Mouse (Mus musculus) left cerebral cortex, adult 18-20 months (tissue): ENCODE results near the gene Golga1. TPM values are rescaled to one million over a fixed set of nuclear protein-coding genes. Genes with fewer than 3 reads are reported as not detected.

Experiments
- DNase-seq, 2 experiments: peaks; one replicate each; pipeline ENCODE4 v3.0.0; 2021 to 2022; ENCODE audit warnings: low spot score in 2 of 2, mixed read lengths in 1 of 2
- total RNA-seq, 2 experiments: library from RNA; stranded (reverse); gene quantifications; 2 replicates each; pipeline ENCODE4 v1.2.3; 2021

Golga1 gene
- total RNA-seq, 2 experiments from 2014 or later, result 28.3 to 32.2 TPM

- DNase-seq, result peak; percentile 94 to 96
These were observed 57.5 kb downstream of the Golga1 start for GRCm38 (mm10) chr2:39007865-39008264.

GRCm38 (mm10) chr2:39006149-39006730, 59.1 kb downstream of the Golga1 start:
- DNase-seq, result no peak

DNA sequence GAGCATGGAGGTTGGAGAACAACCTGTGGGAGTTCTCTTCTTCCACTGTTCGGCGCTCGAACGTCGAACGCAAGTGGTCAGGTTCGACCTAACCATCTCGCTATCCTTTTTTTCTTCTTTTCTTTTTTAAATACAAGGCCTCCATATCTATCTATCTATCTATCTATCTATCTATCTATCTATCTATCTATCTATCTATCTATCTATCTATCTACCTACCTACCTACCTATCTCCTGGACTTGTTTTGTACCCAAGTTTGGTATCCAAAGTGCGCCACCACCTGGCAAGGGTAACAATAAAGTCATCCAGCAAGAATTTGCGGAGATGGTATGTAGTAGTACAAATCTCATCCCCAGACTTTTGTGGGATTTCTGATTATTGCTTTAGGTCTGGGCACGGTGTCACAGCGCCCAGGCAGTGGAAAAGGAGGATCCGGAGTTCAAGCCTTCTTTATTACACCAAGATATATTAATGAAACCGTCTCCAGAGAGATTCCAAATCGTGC, 59.7 kb downstream of the Golga1 start, which contains the start of gene Rpl35:
TSS of gene Rpl35 (minus strand) at position 51 of the 506 bp plus-strand sequence.
- DNase-seq, result peak; percentile 36 to 42

DNA sequence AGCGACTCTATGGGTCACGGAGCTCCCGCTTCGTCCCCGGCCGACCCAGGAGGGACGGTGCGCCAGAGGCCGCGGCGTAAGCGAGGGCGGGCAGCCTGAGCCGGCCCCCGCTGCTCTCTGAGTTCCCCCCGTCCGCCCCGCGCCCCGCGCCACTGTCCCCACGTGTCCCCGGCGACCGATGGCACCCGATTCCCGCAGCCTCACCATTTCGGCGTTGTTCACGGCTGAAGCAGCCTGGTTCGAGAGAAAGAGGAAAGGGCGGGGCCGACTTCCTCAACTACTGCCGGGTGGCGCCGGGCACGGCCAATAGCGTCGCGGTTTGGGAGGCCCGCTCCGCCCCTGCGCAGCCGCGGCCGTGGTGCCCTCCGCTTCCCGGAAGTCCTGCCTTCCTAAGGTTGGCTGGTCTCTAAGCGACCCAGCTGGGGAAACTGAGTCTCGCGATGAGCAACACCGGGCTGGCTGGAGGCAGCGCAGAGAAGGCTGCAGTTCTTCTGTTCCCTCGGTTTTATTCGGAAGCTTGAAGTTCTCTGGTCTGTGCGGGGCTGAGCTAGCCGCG, 60.4 kb downstream of the Golga1 start, which contains the start of gene Arpc5l:
TSS of gene Arpc5l (plus strand) at position 469 of the 556 bp plus-strand sequence.
- DNase-seq, result peak; percentile 90 to 94

- no peak for DNase-seq
These were observed 61.0 kb downstream of the Golga1 start for GRCm38 (mm10) chr2:39004372-39004771.

- DNase-seq, result no peak
These were observed 61.8 kb downstream of the Golga1 start for GRCm38 (mm10) chr2:39003512-39003911.

GRCm38 (mm10) chr2:39003106-39003505, 62.2 kb downstream of the Golga1 start:
- no peak for DNase-seq

DNA sequence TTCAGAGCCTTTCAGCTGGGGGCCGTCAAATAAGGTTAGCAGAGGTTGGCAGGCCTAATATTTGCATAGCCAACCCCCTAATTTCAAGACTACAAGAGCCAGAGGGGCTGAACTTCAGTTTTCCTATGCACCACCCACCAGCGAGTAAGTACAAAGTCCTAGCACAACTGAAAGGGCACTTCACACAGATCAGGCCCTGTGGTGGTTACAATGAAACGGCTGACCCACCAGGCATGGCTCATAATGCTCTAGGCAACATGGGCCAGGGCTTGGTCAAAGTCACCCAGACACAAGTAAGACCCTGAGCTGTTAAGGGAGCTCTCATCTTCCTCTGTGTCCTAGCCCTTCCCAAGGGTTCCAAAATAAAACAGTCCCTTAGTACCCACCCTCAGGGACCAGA, 63.5 kb downstream of the Golga1 start:
- no peak for DNase-seq

- no peak for DNase-seq
These were observed 64.8 kb downstream of the Golga1 start for GRCm38 (mm10) chr2:39000587-39000919.

DNA sequence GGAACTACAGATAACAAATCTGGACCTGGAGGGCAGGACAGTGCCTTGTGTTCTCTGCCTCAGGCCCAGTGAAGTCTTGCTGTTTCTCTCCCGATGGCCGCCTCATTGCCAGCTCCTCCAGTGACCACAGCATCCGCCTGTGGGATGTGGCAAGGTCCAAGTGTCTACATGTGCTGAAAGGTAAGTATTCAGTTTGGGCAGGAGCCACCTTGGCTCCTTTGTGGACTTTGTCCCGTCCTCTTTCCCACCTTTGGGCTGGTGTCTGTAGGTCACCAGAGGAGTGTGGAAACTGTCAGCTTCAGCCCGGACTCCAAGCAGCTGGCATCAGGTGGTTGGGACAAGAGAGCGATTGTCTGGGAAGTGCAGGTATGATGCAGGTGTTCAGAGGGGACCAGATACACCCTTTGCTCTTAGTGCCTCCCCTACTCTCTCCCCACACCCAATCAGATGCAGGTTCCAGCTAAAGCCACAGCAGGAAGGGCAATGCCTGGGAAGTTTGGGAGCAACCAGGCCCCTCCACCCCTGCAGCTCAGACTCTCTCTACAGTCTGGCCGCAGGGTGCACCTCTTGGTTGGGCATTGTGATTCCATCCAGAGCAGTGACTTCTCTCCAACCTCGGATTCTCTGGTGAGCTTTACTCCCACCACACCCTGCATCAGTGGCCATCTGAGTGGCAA, 65.3 kb downstream of the Golga1 start:
- no peak for DNase-seq

- no peak for DNase-seq
These were observed 66.0 kb downstream of the Golga1 start for GRCm38 (mm10) chr2:38999381-38999780.

- peak; percentile 92 to 93 for DNase-seq
These were observed 67.7 kb downstream of the Golga1 start, which contains the start of gene Wdr38 for GRCm38 (mm10) chr2:38997386-38998374. Gene Wdr38 (plus strand): TSS chr2:38997476.

GRCm38 (mm10) chr2:38992452-38992851, 72.9 kb downstream of the Golga1 start:
- DNase-seq, result no peak

GRCm38 (mm10) chr2:38992004-38992403, 73.3 kb downstream of the Golga1 start:
- no peak for DNase-seq

- no peak for DNase-seq
These were observed 76.4 kb downstream of the Golga1 start for GRCm38 (mm10) chr2:38988929-38989328.

GRCm38 (mm10) chr2:38987803-38988510, 77.4 kb downstream of the Golga1 start:
- DNase-seq, result no peak

- no peak for DNase-seq
These were observed 78.0 kb downstream of the Golga1 start for GRCm38 (mm10) chr2:38987371-38987770.

- DNase-seq, result no peak
These were observed 78.8 kb downstream of the Golga1 start for GRCm38 (mm10) chr2:38986580-38986979.

DNA sequence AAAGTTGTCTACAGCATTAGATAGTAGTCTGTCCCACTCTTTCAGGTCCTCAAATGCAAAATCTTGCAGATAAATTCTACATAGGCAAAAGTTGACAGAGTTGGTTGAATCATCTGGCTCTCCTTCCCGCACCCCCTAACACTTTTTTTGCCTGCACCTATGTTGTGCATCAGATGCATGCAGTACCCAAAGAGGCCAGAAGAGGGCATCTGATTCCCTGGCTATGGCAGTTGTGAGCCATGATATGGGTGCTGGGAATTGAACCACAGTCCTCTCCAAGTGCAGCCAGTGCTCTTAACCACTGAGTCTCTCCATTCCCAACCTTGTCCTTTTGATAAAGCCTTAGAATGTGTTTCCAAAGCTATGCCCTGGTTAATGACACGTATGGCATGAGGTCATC, 81.9 kb downstream of the Golga1 start:
- no peak for DNase-seq

DNA sequence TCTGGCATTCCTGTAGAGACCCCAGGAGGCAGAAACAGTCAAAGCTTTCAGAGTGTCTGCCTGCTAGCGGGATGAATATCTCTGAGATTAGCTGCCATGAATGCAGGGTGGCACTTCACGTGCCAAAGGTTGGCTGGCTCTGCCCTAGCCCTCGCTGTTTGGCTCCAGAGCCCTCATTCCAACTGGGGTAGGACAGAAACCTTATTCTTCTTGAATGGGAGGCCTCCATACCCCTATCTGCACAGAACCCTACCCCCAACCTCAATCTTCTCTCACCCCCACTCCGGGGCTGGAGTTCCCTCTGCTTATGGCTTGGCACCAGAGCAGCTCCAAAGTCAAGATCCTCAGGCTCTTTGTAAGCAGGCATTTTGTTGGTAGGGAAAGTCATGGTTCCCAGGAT, 87.5 kb downstream of the Golga1 start:
- no peak for DNase-seq
